Mouse (Mus musculus): ENCODE measurements around the gene B2m.

DNA sequence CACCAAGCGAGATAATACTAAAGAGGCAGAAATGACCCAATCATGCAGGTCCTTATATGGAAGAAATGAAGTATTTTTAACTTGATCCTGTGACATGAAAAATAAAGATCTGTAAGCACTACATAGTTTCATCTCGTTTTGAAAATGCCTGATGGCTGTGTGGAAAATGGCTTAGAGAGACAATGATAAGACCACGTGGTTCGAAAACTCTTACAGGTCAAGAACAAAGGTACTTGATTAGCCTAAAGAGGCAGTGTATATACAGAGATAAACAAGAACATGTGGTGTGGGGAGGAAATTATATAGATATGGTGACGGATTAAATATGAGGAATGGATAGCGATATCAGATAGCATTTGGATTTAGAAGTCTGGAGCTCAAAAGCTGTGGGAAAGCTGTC lies 23.8 kb downstream of the B2m start:
- TF ChIP-seq POLR2A (IDR thresholded peaks at IDR 0.05; ENCODE audit: borderline replicate concordance, extremely low read depth, low read depth, low read length) (no peak), CTCF (IDR thresholded peaks at IDR 0.05; ENCODE audit: insufficient read depth, low read length) (no peak)
